Mouse (Mus musculus) G1E (cell line): ENCODE data around the gene Spryd7. TPM values are rescaled to one million over a fixed set of nuclear protein-coding genes. Genes with fewer than 3 reads are reported as not detected.

Source experiments
- ATAC-seq: 2 replicates; pipeline ENCODE4 v1.8.0; 2016; ENCODE audit warnings: mild to moderate bottlenecking; ENCODE audit not compliant: insufficient number of reproducible peaks, poor library complexity, low FRiP score, severe bottlenecking; ENCODE audit errors: extremely low read depth
- DNase-seq: peaks from one replicate; pipeline ENCODE4 v3.0.0; 2012; ENCODE audit warnings: low spot score
- H3K27me3 ChIP-seq: 2 replicates; pipeline ENCODE4 v1.6.1; 2012; ENCODE audit warnings: mild to moderate bottlenecking, low read length, inconsistent platforms; ENCODE audit not compliant: insufficient read depth
- H3K36me3 ChIP-seq: replicated peaks from 2 replicates; pipeline ENCODE3; 2012; ENCODE audit warnings: mild to moderate bottlenecking, inconsistent platforms
- H3K4me1 ChIP-seq: 2 replicates; pipeline ENCODE4 v1.6.1; 2012; ENCODE audit warnings: low read depth, low read length, inconsistent platforms, mixed read lengths; ENCODE audit not compliant: insufficient read depth
- H3K4me3 ChIP-seq: 2 replicates; pipeline ENCODE4 v1.5.1; 2012; ENCODE audit warnings: low read depth, mild to moderate bottlenecking, inconsistent platforms, low read length, moderate library complexity, mixed read lengths
- H3K9me3 ChIP-seq: replicated peaks from 2 replicates; pipeline ENCODE4 v1.6.1; 2012; ENCODE audit warnings: inconsistent platforms
- CTCF ChIP-seq: IDR thresholded peaks from 2 replicates; pipeline ENCODE4 v1.5.1; 2012; ENCODE audit warnings: low read depth, low read length, inconsistent platforms, mixed read lengths
- GATA1 ChIP-seq: IDR thresholded peaks from 2 replicates; pipeline ENCODE4 v1.6.1; 2012; ENCODE audit warnings: borderline replicate concordance, low read length, inconsistent platforms, mixed read lengths
- GATA2 ChIP-seq: IDR thresholded peaks from 2 replicates; pipeline ENCODE4 v1.6.1; 2012; ENCODE audit warnings: low read depth, low read length, inconsistent platforms, borderline replicate concordance
- POLR2AphosphoS5 ChIP-seq: IDR thresholded peaks from 2 replicates; pipeline ENCODE4 v1.6.1; 2012; ENCODE audit warnings: low read depth, low read length, inconsistent platforms; ENCODE audit not compliant: insufficient replicate concordance
- TAL1 ChIP-seq: conservative IDR thresholded peaks from 2 replicates; pipeline ENCODE4 v1.6.1; 2012; ENCODE audit warnings: low read depth, low read length, inconsistent platforms, mixed read lengths
- polyA plus RNA-seq: library from polyadenylated mRNA; stranded (reverse); fragments of >175 nt; gene quantifications from 2 replicates; pipeline ENCODE4 v1.2.3, GENCODE M21; 2012
- total RNA-seq, 2 experiments: library from RNA; stranded (forward) in 1 of 2; stranded (reverse) in 1 of 2; fragments of 200-1000 nt in 1 of 2; fragments of >200 nt in 1 of 2; fragmentation: Nextera tagmentation in 1 of 2; gene quantifications; 2 replicates each; pipeline ENCODE4 v1.2.3; 2014 to 2017

Spryd7 gene
- total and polyA plus RNA-seq, 3 experiments = 2.9 to 10.5 (median 7.8) TPM

DNA sequence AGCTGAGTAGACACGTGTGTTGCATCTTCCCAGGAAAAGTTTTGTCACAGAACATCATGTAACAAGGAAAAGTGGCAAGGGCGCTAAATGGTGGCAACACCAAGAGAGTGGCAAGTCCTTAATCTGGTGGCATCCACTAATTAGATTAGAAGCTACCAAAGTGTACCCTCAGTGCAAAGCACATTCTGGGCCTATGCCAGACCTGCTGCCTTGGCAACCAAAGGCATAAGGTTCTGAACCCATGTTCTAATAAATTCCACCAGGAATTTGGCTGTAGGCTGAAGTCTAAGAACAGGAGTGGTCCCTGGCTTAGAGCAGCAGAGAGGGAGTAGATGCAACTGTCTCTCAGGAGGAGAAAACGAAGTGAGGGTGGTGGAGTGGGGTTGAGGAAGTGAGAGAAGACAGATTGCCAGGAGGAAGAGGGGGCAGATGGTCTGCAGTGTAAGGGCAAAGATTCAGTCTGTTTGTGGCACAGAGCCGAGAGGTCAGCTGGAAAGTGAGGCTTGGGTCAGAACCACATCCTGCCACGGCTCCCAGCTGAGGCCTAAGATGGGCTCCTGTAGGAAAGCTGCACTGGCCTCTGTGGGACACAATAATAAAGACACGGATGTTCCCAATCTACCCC, 63.1 kb downstream of the Spryd7 start:
- DNase-seq (no peak), ATAC-seq (no peak)
- Histone ChIP-seq H3K9me3 (no peaks in the 10 kb centered on the region), H3K4me1 (0 out of 2 replicates have a peak, but pooled peaks cover 2% of the 10 kb centered on the region), H3K36me3 (no peaks in the 10 kb centered on the region), H3K27me3 (peaks cover 18% of the 10 kb centered on the region; the same call in 1 of the 2 replicates), H3K4me3 (no peak overlapping the region)
- TF ChIP-seq POLR2AphosphoS5 (no peak), GATA1 (no peak), TAL1 (no peak), CTCF (no peak), GATA2 (no peak)

Other genes starting within 250 kb of the Spryd7 start
- not detected in 2 replicates for gene Arl11, start 247.1 kb downstream of the Spryd7 start, total RNA-seq (2014; fragmentation: Nextera tagmentation)
- 0.12 TPM in 1 of 2 replicates, not detected in the other for gene Arl11, start 247.1 kb downstream of the Spryd7 start, total RNA-seq (2017)
- gene Arl11, start 247.1 kb downstream of the Spryd7 start, polyA plus RNA-seq = not detected in 2 replicates
- gene Ebpl, start 196.4 kb downstream of the Spryd7 start, total RNA-seq (2014; fragmentation: Nextera tagmentation) = 1.8 and 3.5 TPM in 2 replicates
- gene Ebpl, start 196.4 kb downstream of the Spryd7 start, total RNA-seq (2017) = 1.9 and 2.8 TPM in 2 replicates
- 0.52 and 0.76 TPM in 2 replicates for gene Ebpl, start 196.4 kb downstream of the Spryd7 start, polyA plus RNA-seq
- gene Kpna3, start 117.0 kb downstream of the Spryd7 start, total RNA-seq (2014; fragmentation: Nextera tagmentation) = 79.2 and 88.2 TPM in 2 replicates
- gene Kpna3, start 117.0 kb downstream of the Spryd7 start, total RNA-seq (2017) = 35.1 and 44.9 TPM in 2 replicates
- 10.5 and 11.8 TPM in 2 replicates for gene Kpna3, start 117.0 kb downstream of the Spryd7 start, polyA plus RNA-seq
- 4.2 and 9.4 TPM in 2 replicates for gene Trim13, start 41.4 kb upstream of the Spryd7 start, total RNA-seq (2014; fragmentation: Nextera tagmentation)
- 4.6 and 4.9 TPM in 2 replicates for gene Trim13, start 41.4 kb upstream of the Spryd7 start, total RNA-seq (2017)
- gene Trim13, start 41.4 kb upstream of the Spryd7 start, polyA plus RNA-seq = 0.10 and 0.18 TPM in 2 replicates
- gene Kcnrg, start 50.6 kb upstream of the Spryd7 start, total RNA-seq (2014; fragmentation: Nextera tagmentation) = 0.83 and 1.2 TPM in 2 replicates
- 0.29 and 0.55 TPM in 2 replicates for gene Kcnrg, start 50.6 kb upstream of the Spryd7 start, total RNA-seq (2017)
- gene Kcnrg, start 50.6 kb upstream of the Spryd7 start, polyA plus RNA-seq = not detected in 2 replicates